Mouse (Mus musculus): ENCODE measurements around the gene Asxl2. TPM values are rescaled to one million over a fixed set of nuclear protein-coding genes. Genes with fewer than 3 reads are reported as not detected.
"Not testable (repeated sequence)": the region's sequence is repeated elsewhere in the genome, so short reads cannot be mapped to it uniquely, and the experiment has no call there.

The Asxl2 gene
- 10 to 100 TPM; 26.2 to 28.8 TPM for total RNA-seq (2021)

GRCm38 (mm10) chr12:3426530-3427034 is at the start of gene Asxl2:
Gene Asxl2 (plus strand): TSS chr12:3426857.
- intact Hi-C loops (cut with DNase I), result loop anchor here (2.0 kb wide), 3 partner anchors 62 to 146 kb away; partner anchors contain the start of genes Dtnb, Kif3c and Rab10
- peak; percentile 99 for DNase-seq (ENCODE audit: low spot score in 2 of 2)

- intact Hi-C loops (cut with DNase I), result no loop called here
- DNase-seq (ENCODE audit: low spot score in 2 of 2), result no peak
Measured at GRCm38 (mm10) chr12:3377190-3377589, 49.5 kb upstream of the Asxl2 start.

- intact Hi-C loops (cut with DNase I), result no loop called here
- no peak for DNase-seq (ENCODE audit: low spot score in 2 of 2)
Measured at GRCm38 (mm10) chr12:3377755-3378154, 48.9 kb upstream of the Asxl2 start.

GRCm38 (mm10) chr12:3384860-3385259 is 41.8 kb upstream of the Asxl2 start:
- DNase-seq (ENCODE audit: low spot score in 2 of 2), result no peak
- intact Hi-C loops (cut with DNase I), result no loop called here

GRCm38 (mm10) chr12:3385271-3385670 is 41.4 kb upstream of the Asxl2 start:
- DNase-seq (ENCODE audit: low spot score in 2 of 2), result no peak
- intact Hi-C loops (cut with DNase I), result no loop called here

GRCm38 (mm10) chr12:3385940-3386339 is 40.7 kb upstream of the Asxl2 start:
- peak; percentile 39 to 64 for DNase-seq (ENCODE audit: low spot score in 2 of 2)
- intact Hi-C loops (cut with DNase I), result no loop called here

- intact Hi-C loops (cut with DNase I), result no loop called here
- DNase-seq (ENCODE audit: low spot score in 2 of 2), result no peak
Measured at GRCm38 (mm10) chr12:3387891-3388290, 38.8 kb upstream of the Asxl2 start.

- DNase-seq (ENCODE audit: low spot score in 2 of 2), result peak; percentile 22 to 54
- intact Hi-C loops (cut with DNase I), result no loop called here
Measured at GRCm38 (mm10) chr12:3389394-3389793, 37.3 kb upstream of the Asxl2 start.

- intact Hi-C loops (cut with DNase I), result loop anchor here (2.0 kb wide), 1 partner anchor 23 kb away; no protein-coding TSS in a partner anchor
- no peak for DNase-seq (ENCODE audit: low spot score in 2 of 2)
Measured at GRCm38 (mm10) chr12:3390071-3390470, 36.6 kb upstream of the Asxl2 start.

GRCm38 (mm10) chr12:3390577-3391262 is 35.9 kb upstream of the Asxl2 start:
- intact Hi-C loops (cut with DNase I), result loop anchor here (2.0 kb wide), 1 partner anchor 24 kb away; no protein-coding TSS in a partner anchor
- DNase-seq (ENCODE audit: low spot score in 2 of 2), result peak; percentile 77 to 88

GRCm38 (mm10) chr12:3391276-3391675 is 35.4 kb upstream of the Asxl2 start:
- DNase-seq (ENCODE audit: low spot score in 2 of 2), result no peak
- intact Hi-C loops (cut with DNase I), result loop anchor here (2.0 kb wide), 1 partner anchor 24 kb away; no protein-coding TSS in a partner anchor

- DNase-seq (ENCODE audit: low spot score in 2 of 2), result no peak
- intact Hi-C loops (cut with DNase I), result no loop called here
Measured at GRCm38 (mm10) chr12:3393140-3393539, 33.5 kb upstream of the Asxl2 start.

GRCm38 (mm10) chr12:3396931-3397330 is 29.7 kb upstream of the Asxl2 start:
- intact Hi-C loops (cut with DNase I), result no loop called here
- DNase-seq (ENCODE audit: low spot score in 2 of 2), result no peak

GRCm38 (mm10) chr12:3405662-3406061 is 21.0 kb upstream of the Asxl2 start:
- intact Hi-C loops (cut with DNase I); DNase-seq (ENCODE audit: low spot score in 2 of 2): not testable (repeated sequence)

GRCm38 (mm10) chr12:3406585-3406984 is 20.1 kb upstream of the Asxl2 start:
- peak; percentile 24 to 60 for DNase-seq (ENCODE audit: low spot score in 2 of 2)
- intact Hi-C loops (cut with DNase I), result no loop called here

- DNase-seq (ENCODE audit: low spot score in 2 of 2), result no peak
- intact Hi-C loops (cut with DNase I), result no loop called here
Measured at GRCm38 (mm10) chr12:3414956-3415355, 11.7 kb upstream of the Asxl2 start.

- DNase-seq (ENCODE audit: low spot score in 2 of 2), result no peak
- intact Hi-C loops (cut with DNase I), result no loop called here
Measured at GRCm38 (mm10) chr12:3418761-3419160, 7.9 kb upstream of the Asxl2 start.

GRCm38 (mm10) chr12:3420519-3420918 is 6.1 kb upstream of the Asxl2 start:
- intact Hi-C loops (cut with DNase I), result no loop called here
- DNase-seq (ENCODE audit: low spot score in 2 of 2), result no peak

- intact Hi-C loops (cut with DNase I), result no loop called here
- DNase-seq (ENCODE audit: low spot score in 2 of 2), result no peak
Measured at GRCm38 (mm10) chr12:3422786-3423185, 3.9 kb upstream of the Asxl2 start.

GRCm38 (mm10) chr12:3424179-3424578 is 2.5 kb upstream of the Asxl2 start:
- DNase-seq (ENCODE audit: low spot score in 2 of 2), result no peak

More at GRCm38 (mm10) chr12:3424179-3424578, 2.5 kb upstream of the Asxl2 start:
- intact Hi-C loops (cut with DNase I), result no loop called here

Measured in left cerebral cortex, postnatal 25 days (tissue).